ENCODE assay signal across 14 mouse cellular contexts in genomic region chr7:144285912-144286311, GRCm38 (mm10).
DNase-seq lines count a peak whose midpoint lies in the region; ATAC-seq and TF ChIP-seq lines count a peak whose summit lies in the region.
"Had no signal": no experiment of that assay in that cellular context is flagged by ENCODE, and none has a peak within 500 bp of the region (broad histone marks: within the 10 kb centered on the region; RNA-seq: fewer than 3 reads in every experiment).

No protein-coding gene starts in this region.

- no peak for ATAC-seq in embryonic facial prominence, embryonic 13.5 days (ENCODE audit: insufficient number of reproducible peaks, insufficient read depth, low FRiP score, low TSS enrichment, low read depth)
- ATAC-seq in hindbrain, embryonic 11.5 days (ENCODE audit: low FRiP score), result no peak
- no peak for ATAC-seq in midbrain, embryonic 14.5 days (ENCODE audit: low FRiP score, low TSS enrichment)
- ATAC-seq in megakaryocyte, adult 5-6 weeks (ENCODE audit: poor library complexity, severe bottlenecking), result no peak
- no peak for ATAC-seq in liver, embryonic 11.5 days (replicated peaks; ENCODE audit: low FRiP score)

- no peak for DNase-seq in hindbrain, embryonic 11.5 days (ENCODE audit: low spot score)
- DNase-seq in midbrain, embryonic 14.5 days, result no peak
- DNase-seq in ovary, postnatal 14 days (ENCODE audit: low spot score), result no peak
- DNase-seq in liver, embryonic 11.5 days (ENCODE audit: low spot score), result no peak
- DNase-seq: cerebellum, adult 9-10 months; gastrocnemius, postnatal 10 days; kidney, postnatal 10 days; lung, adult 2 months; thymus, postnatal 36 days had no signal

- no peaks in the 10 kb centered on the region for H3K27me3 ChIP-seq in embryonic facial prominence, embryonic 13.5 days
- no peaks in the 10 kb centered on the region; the same call in 1 of the 2 replicates for H3K27me3 ChIP-seq in hindbrain, embryonic 11.5 days (ENCODE audit: control insufficient read depth, insufficient read depth, low read length)
- H3K27me3 ChIP-seq in midbrain, embryonic 14.5 days (ENCODE audit: control insufficient read depth, insufficient read depth, low read length), result no peaks in the 10 kb centered on the region
- peaks cover 36% of the 10 kb centered on the region for H3K27me3 ChIP-seq in liver, embryonic 11.5 days (replicated peaks; ENCODE audit: control insufficient read depth, insufficient read depth, low read length)
- H3K27me3 ChIP-seq: stomach, embryonic 15.5 days had no signal

- peak overlapping the region; percentile 93 for H3K27ac ChIP-seq in cortical plate, adult 2 months (ENCODE audit: insufficient read depth, low read length)
- H3K27ac ChIP-seq in embryonic facial prominence, embryonic 13.5 days, result 0 out of 2 replicates have a peak overlapping the region, but pooled peaks have one; percentile 94
- H3K27ac ChIP-seq in hindbrain, embryonic 11.5 days (ENCODE audit: low read depth, low read length), result 0 out of 2 replicates have a peak overlapping the region, but pooled peaks have one; percentile 98
- peak overlapping the region; percentile 97 for H3K27ac ChIP-seq in midbrain, embryonic 14.5 days (replicated peaks; ENCODE audit: low read depth, low read length)
- no peak overlapping the region for H3K27ac ChIP-seq in liver, embryonic 11.5 days (ENCODE audit: low read depth, low read length)
- H3K27ac ChIP-seq: stomach, embryonic 15.5 days had no signal

- no peak for TF ChIP-seq POLR2A in cortical plate, adult 2 months (IDR thresholded peaks at IDR 0.05; ENCODE audit: extremely low read depth, insufficient read depth, low read length)

- TF ChIP-seq CTCF in cortical plate, adult 2 months (IDR thresholded peaks at IDR 0.05; ENCODE audit: extremely low read depth, insufficient read depth, low read length), result no peak

- peak overlapping the region; percentile 86 for H3K4me3 ChIP-seq in cortical plate, adult 2 months (ENCODE audit: insufficient read depth, low read length)
- peak overlapping the region; percentile 54; the same call in 1 of the 2 replicates for H3K4me3 ChIP-seq in embryonic facial prominence, embryonic 13.5 days
- H3K4me3 ChIP-seq in hindbrain, embryonic 11.5 days (ENCODE audit: low read depth, low read length), result 0 out of 2 replicates have a peak overlapping the region, but pooled peaks have one; percentile 55
- H3K4me3 ChIP-seq in midbrain, embryonic 14.5 days (replicated peaks; ENCODE audit: low read depth, low read length), result peak overlapping the region; percentile 58
- H3K4me3 ChIP-seq in liver, embryonic 11.5 days (ENCODE audit: low read depth, low read length), result no peak overlapping the region
- H3K4me3 ChIP-seq: heart, embryonic 12.5 days; stomach, embryonic 15.5 days had no signal

- peak overlapping the region; percentile 87 for H3K4me2 ChIP-seq in embryonic facial prominence, embryonic 13.5 days
- peak overlapping the region; percentile 88 for H3K4me2 ChIP-seq in hindbrain, embryonic 11.5 days (replicated peaks; ENCODE audit: low read depth, low read length)
- peak overlapping the region; percentile 73 for H3K4me2 ChIP-seq in midbrain, embryonic 14.5 days (ENCODE audit: low read length)
- H3K4me2 ChIP-seq in liver, embryonic 11.5 days, result no peak overlapping the region
- H3K4me2 ChIP-seq: heart, embryonic 12.5 days; stomach, embryonic 15.5 days had no signal

- H3K9me3 ChIP-seq in embryonic facial prominence, embryonic 13.5 days, result no peaks in the 10 kb centered on the region
- H3K9me3 ChIP-seq in hindbrain, embryonic 11.5 days (ENCODE audit: control insufficient read depth, low read length), result no peaks in the 10 kb centered on the region
- H3K9me3 ChIP-seq in midbrain, embryonic 14.5 days (ENCODE audit: control insufficient read depth, low read length), result no peaks in the 10 kb centered on the region
- H3K9me3 ChIP-seq in liver, embryonic 11.5 days (ENCODE audit: control insufficient read depth, low read length), result no peaks in the 10 kb centered on the region
- H3K9me3 ChIP-seq: heart, embryonic 12.5 days; stomach, embryonic 15.5 days had no signal

- whole genome bisulfite sequencing in embryonic facial prominence, embryonic 13.5 days, result 86% methylated on average over 4 of the region's 4 CpGs
- WGBS in hindbrain, embryonic 11.5 days, result 83% methylated on average over 4 of the region's 4 CpGs
- 64% methylated on average over 4 of the region's 4 CpGs for WGBS in midbrain, embryonic 14.5 days
- 85% methylated on average over 4 of the region's 4 CpGs for WGBS in liver, embryonic 11.5 days

- peaks cover 15% of the 10 kb centered on the region; the same call in 1 of the 2 replicates for H3K4me1 ChIP-seq in cortical plate, adult 2 months (ENCODE audit: control insufficient read depth, insufficient read depth, low read length)
- peaks cover 56% of the 10 kb centered on the region for H3K4me1 ChIP-seq in embryonic facial prominence, embryonic 13.5 days
- peaks cover 6% of the 10 kb centered on the region for H3K4me1 ChIP-seq in hindbrain, embryonic 11.5 days (replicated peaks; ENCODE audit: control insufficient read depth, insufficient read depth, low read length)
- peaks cover 56% of the 10 kb centered on the region for H3K4me1 ChIP-seq in midbrain, embryonic 14.5 days (ENCODE audit: control insufficient read depth, insufficient read depth, low read length)
- H3K4me1 ChIP-seq in liver, embryonic 11.5 days (replicated peaks; ENCODE audit: control insufficient read depth, insufficient read depth, low read length), result no peaks in the 10 kb centered on the region

- 0 out of 2 replicates have a peak overlapping the region, but pooled peaks have one; percentile 44 for H3K9ac ChIP-seq in embryonic facial prominence, embryonic 13.5 days
- H3K9ac ChIP-seq in hindbrain, embryonic 11.5 days (ENCODE audit: low read depth, low read length), result peak overlapping the region; percentile 32; the same call in 1 of the 2 replicates
- H3K9ac ChIP-seq in midbrain, embryonic 14.5 days (replicated peaks; ENCODE audit: low read length), result peak overlapping the region; percentile 73
- H3K9ac ChIP-seq in liver, embryonic 11.5 days (ENCODE audit: low read depth, low read length), result no peak overlapping the region
- H3K9ac ChIP-seq: heart, embryonic 12.5 days; stomach, embryonic 15.5 days had no signal

- H3K36me3 ChIP-seq in embryonic facial prominence, embryonic 13.5 days, result no peaks in the 10 kb centered on the region
- H3K36me3 ChIP-seq in hindbrain, embryonic 11.5 days (ENCODE audit: control insufficient read depth, insufficient read depth, low read length), result no peaks in the 10 kb centered on the region
- no peaks in the 10 kb centered on the region for H3K36me3 ChIP-seq in midbrain, embryonic 14.5 days (ENCODE audit: control insufficient read depth, insufficient read depth, low read length)
- H3K36me3 ChIP-seq in liver, embryonic 11.5 days (ENCODE audit: control insufficient read depth, insufficient read depth, low read length), result no peaks in the 10 kb centered on the region
- H3K36me3 ChIP-seq: heart, embryonic 12.5 days; stomach, embryonic 15.5 days had no signal
